Mouse (Mus musculus): ENCODE data around the gene Lamc1.

- TF ChIP-seq POLR2A (IDR thresholded peaks at IDR 0.05; ENCODE audit: control insufficient read depth, extremely low read depth, insufficient read depth, low read length, poor library complexity) = no peak
- no peak for TF ChIP-seq CTCF (IDR thresholded peaks at IDR 0.05; ENCODE audit: borderline replicate concordance, control insufficient read depth, extremely low read depth, insufficient read depth, low read length, poor library complexity)
These were observed 67.0 kb downstream of the Lamc1 start for GRCm38 (mm10) chr1:153265579-153265978.

All from thymus, adult 2 months (tissue).